Mouse (Mus musculus): Measurements from ENCODE around the gene Defb9. TPM values are rescaled to one million over a fixed set of nuclear protein-coding genes. Genes with fewer than 3 reads are reported as not detected.

Gene Defb9
- polyA plus RNA-seq, 1 experiment: not detected

Other genes starting within 250 kb of the Defb9 start
- not detected for gene Defa17, start 229.6 kb downstream of the Defb9 start, polyA plus RNA-seq (2012; fragmentation: generic; extraction: Trizol)
- not detected for gene Defa34, start 219.6 kb downstream of the Defb9 start, polyA plus RNA-seq (2012; fragmentation: generic; extraction: Trizol)
- not detected for gene AY761184, start 181.8 kb downstream of the Defb9 start, polyA plus RNA-seq (2012; fragmentation: generic; extraction: Trizol)
- gene Defa24, start 150.9 kb downstream of the Defb9 start, polyA plus RNA-seq (2012; fragmentation: generic; extraction: Trizol): not detected
- not detected for gene Defb50, start 61.9 kb downstream of the Defb9 start, polyA plus RNA-seq (2012; fragmentation: generic; extraction: Trizol)
- not detected for gene Defb2, start 45.5 kb downstream of the Defb9 start, polyA plus RNA-seq (2012; fragmentation: generic; extraction: Trizol)
- not detected for gene Defb10, start 26.5 kb downstream of the Defb9 start, polyA plus RNA-seq (2012; fragmentation: generic; extraction: Trizol)
- not detected for gene Defb11, start 21.0 kb upstream of the Defb9 start, polyA plus RNA-seq (2012; fragmentation: generic; extraction: Trizol)
- not detected for gene Defb15, start 47.3 kb upstream of the Defb9 start, polyA plus RNA-seq (2012; fragmentation: generic; extraction: Trizol)
- not detected for gene Defb35, start 52.9 kb upstream of the Defb9 start, polyA plus RNA-seq (2012; fragmentation: generic; extraction: Trizol)
- gene Defb13, start 61.3 kb upstream of the Defb9 start, polyA plus RNA-seq (2012; fragmentation: generic; extraction: Trizol): not detected
- gene Fam90a1a, start 73.3 kb upstream of the Defb9 start, polyA plus RNA-seq (2012; fragmentation: generic; extraction: Trizol): not detected
- not detected for gene Ccdc70, start 84.4 kb upstream of the Defb9 start, polyA plus RNA-seq (2012; fragmentation: generic; extraction: Trizol)
- gene Atp7b, start 174.9 kb upstream of the Defb9 start, polyA plus RNA-seq (2012; fragmentation: generic; extraction: Trizol): 0.04 TPM
- gene Alg11, start 175.3 kb upstream of the Defb9 start, polyA plus RNA-seq (2012; fragmentation: generic; extraction: Trizol): 3.1 TPM
- not detected for gene Nek5, start 239.6 kb upstream of the Defb9 start, polyA plus RNA-seq (2012; fragmentation: generic; extraction: Trizol)

Data from C2C12 (cell line).